Mouse (Mus musculus): ENCODE results near the gene Bysl.

DNA sequence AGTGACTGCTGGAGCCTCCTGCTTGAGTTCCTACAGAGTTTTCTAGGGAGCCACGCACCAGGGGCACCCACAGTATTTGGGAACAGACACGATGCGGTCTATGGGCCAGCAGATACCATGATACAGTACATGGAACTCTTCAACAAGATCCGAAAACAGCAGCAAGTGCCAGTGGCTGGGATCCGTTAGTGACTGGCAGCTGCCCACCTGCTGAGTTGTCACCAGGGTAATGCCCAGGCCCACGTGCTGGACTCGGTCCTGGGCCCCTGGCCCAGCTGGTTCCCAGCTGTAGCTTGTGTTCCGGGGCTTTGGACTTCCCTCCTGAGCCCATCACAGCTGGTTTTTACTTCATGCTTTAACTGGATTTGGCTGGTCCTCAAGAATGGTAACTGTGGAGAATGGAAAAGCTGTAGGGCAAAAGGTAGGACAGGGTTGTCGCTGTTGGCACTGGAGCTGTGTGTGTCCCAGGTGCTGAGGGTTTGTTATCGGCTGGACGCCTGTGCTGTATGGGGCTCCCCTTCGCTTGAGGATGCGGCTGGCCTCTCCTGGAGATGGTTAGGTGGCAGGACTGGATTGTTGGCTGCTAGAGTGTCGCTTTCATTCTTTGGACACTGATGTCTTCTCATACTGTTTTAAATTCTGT, 11.7 kb upstream of the Bysl start:
- TF ChIP-seq CHD2 (IDR thresholded peaks at IDR 0.05; ENCODE audit: low read depth, low read length): no peak
- no peak for TF ChIP-seq ZNF384 (IDR thresholded peaks at IDR 0.05; ENCODE audit: low read depth, low read length)
- TF ChIP-seq HCFC1 (IDR thresholded peaks at IDR 0.05; ENCODE audit: borderline replicate concordance, insufficient read depth, low read length): no peak
- no peak for TF ChIP-seq ZC3H11A (IDR thresholded peaks at IDR 0.05; ENCODE audit: borderline replicate concordance, low read depth, low read length)
- TF ChIP-seq MAFK (IDR thresholded peaks at IDR 0.05; ENCODE audit: insufficient read depth, low read depth, low read length): no peak

All from ES-E14 (cell line).